Mouse (Mus musculus): ENCODE results near the gene Lrp5. TPM values are rescaled to one million over a fixed set of nuclear protein-coding genes. Genes with fewer than 3 reads are reported as not detected.
"Not testable (repeated sequence)": the region's sequence is repeated elsewhere in the genome, so short reads cannot be mapped to it uniquely, and the experiment has no call there.

Lrp5 gene
- total and polyA plus RNA-seq, 3 experiments, result 92.7 to 111 (median 103) TPM

- DNase-seq, result no peak
Observed at GRCm38 (mm10) chr19:3612534-3613273, 73.7 kb downstream of the Lrp5 start.

DNA sequence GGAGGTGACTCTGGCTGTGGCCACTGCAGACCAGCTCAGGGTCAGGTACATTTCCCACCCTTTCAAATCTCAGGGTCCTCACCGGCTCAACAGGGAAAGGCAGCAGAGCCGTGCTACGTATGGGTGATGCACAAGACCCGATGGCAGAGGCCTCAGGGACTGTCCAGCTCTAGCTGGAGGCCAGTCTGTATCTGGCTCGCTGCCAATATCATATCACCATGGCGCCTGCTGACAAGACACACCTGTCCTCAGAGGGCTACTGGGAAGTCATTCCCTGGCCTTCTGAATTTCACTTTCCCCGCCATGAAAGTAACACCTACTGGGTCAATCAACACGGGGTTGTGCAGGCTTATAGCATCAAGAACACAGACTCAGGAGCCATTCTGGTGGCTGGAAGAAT, 74.6 kb downstream of the Lrp5 start:
- no peak for DNase-seq

GRCm38 (mm10) chr19:3610886-3611285, 75.5 kb downstream of the Lrp5 start:
- peak; percentile 81 for DNase-seq

GRCm38 (mm10) chr19:3609826-3610225, 76.5 kb downstream of the Lrp5 start:
- DNase-seq, result no peak

GRCm38 (mm10) chr19:3594316-3594715, 92.0 kb downstream of the Lrp5 start:
- peak; percentile 73 for DNase-seq

DNA sequence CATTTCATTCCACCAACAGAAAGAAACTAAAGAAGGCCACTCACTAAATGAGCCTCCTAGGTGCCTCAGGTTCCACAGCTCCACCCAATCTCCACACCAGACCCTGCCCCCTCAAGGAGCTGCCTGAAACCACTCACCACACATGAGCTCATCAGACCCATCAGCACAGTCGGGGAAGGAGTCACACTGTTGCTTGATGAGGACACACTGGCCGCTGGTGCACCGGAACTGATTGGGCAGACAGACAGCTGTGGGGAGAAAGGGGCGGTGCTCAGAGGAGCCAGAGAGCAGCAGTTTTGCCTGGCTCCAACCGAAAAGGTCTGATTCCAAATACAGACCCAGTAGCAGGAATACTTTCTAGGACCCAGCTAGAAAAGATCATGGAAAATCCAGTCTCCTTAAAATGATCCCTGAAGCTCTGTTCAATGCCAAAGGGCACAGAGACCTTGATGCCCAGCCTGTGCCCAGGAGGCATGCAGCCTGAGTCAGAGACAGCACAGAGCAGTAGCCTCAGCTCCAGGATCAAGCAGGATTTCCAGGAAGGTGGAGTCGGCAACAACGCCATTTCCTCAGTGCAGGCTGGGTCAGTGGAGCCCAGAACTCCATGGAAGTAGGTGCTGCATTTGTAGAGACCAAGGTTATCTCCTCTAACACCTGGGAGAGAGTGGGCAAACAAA, 92.8 kb downstream of the Lrp5 start:
- DNase-seq, result peak; percentile 81

- DNase-seq, result no peak
Observed at GRCm38 (mm10) chr19:3589968-3590367, 96.4 kb downstream of the Lrp5 start.

GRCm38 (mm10) chr19:3589547-3589946, 96.8 kb downstream of the Lrp5 start:
- no peak for DNase-seq

DNA sequence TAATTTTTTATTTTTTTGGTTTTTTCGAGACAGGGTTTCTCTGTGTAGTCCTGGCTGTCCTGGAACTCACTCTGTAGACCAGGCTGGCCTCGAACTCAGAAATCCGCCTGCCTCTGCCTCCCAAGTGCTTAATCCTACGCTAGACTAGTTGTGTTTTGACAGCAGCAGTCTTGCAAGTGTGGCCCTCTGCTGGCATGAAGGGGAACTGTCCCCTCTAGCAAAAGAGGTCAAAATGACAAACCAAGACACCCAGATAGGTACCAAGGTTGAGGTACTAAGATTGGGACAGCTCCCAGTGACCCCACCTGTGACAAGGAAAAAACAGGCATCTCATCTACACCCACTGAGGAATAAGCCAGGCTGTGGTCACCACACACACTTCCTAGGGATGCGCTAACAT, 98.6 kb downstream of the Lrp5 start:
- not testable (repeated sequence) for DNase-seq

GRCm38 (mm10) chr19:3586540-3586939, 99.8 kb downstream of the Lrp5 start:
- DNase-seq, result peak; percentile 72

GRCm38 (mm10) chr19:3586026-3586425, 100.3 kb downstream of the Lrp5 start:
- no peak for DNase-seq

DNA sequence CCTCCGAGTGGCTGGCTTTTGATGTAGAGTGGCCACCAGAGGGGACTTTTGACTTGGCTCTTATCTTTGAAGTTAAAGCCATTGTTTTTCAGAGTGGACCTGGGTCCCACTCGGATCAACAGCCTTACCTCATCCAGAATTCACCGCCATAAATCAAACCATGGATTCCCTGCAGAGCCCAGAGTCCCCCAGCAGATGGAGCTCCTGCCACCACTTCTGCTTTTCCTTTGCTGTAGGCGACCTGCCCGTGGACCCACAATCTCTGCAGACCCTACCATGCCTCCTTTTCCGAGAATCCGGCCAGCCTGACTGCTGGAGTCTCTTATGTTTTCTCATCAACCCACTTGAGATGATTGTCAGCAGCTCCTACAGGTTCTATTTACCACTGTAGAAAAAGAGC, 105.0 kb downstream of the Lrp5 start:
- DNase-seq, result peak; percentile 68

GRCm38 (mm10) chr19:3577911-3578290, 108.5 kb downstream of the Lrp5 start:
- no peak for DNase-seq

DNA sequence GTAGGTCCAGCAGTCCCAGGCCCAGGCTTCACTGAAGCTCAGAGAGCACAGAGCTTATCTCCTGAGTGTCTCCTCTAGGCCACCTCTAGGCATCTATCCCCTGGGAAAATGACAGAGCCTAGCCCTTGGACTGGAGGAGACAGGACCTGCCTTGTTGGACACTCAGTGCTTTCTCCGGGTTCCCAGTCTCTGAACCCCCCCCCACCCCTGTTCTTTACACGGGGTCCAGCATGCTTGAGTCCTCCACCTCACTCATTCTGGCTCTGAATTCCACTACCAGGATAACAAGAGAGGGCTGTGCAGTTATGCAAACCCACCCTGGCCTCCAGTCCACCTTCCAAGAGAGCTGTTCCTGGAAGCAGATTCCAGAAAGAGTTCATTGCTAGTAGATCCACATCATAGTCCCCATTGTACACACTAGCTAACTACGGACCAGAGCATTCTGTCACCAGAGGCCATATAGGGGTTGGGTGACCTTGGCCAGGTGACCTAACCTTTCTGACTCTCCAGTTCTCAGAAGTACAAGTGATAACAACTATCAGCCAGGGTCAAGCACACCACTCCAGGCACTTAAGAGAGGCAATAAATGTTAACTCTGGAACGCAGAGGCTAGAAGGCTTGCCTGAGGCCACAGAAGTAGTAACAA, 109.0 kb downstream of the Lrp5 start:
- DNase-seq, result no peak

DNA sequence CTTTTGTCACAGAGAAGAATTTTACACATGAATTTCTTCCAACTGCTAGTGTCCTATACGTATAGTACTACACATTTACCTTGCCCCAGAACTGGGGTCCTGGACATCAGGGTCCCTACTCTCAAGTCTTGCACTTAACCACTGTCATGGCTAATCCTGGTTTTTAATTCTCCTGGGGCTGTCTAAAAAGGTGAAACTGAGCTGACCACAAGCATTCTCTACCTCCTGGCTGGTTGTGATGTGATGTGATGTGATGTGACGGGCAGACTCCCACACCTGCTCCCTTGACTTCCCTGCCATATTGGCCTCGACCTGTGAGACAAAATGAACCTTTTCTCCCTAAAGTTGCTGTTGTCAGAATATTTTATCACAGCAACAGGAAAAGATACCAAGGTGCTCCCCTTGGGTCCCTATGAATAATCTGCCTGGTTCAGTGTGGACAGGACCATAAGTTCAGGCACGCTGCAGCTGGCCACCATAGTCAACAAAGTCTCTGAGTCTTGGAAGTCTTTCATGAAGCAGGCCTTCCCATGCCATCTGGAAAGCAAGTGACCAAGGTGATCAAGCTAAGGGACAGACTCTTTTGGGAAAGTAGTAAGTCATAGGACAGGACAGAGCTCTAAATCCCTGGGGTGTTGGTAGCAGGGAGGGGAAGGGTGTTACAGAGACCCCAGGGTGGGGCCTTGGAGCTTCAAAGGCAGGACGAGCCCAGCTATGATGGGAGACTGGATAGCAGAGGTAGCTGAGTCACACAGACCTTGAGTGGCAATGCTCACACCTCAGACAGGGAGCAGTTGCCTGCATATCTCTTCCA, 109.7 kb downstream of the Lrp5 start:
- DNase-seq, result no peak

- DNase-seq, result peak; percentile 99
Observed at GRCm38 (mm10) chr19:3575632-3576384, 110.6 kb downstream of the Lrp5 start, which contains the start of gene Ppp6r3. TSS of gene Ppp6r3 (minus strand) at chr19:3575749.

GRCm38 (mm10) chr19:3575276-3575631, 111.1 kb downstream of the Lrp5 start:
- DNase-seq, result peak; percentile 94

DNA sequence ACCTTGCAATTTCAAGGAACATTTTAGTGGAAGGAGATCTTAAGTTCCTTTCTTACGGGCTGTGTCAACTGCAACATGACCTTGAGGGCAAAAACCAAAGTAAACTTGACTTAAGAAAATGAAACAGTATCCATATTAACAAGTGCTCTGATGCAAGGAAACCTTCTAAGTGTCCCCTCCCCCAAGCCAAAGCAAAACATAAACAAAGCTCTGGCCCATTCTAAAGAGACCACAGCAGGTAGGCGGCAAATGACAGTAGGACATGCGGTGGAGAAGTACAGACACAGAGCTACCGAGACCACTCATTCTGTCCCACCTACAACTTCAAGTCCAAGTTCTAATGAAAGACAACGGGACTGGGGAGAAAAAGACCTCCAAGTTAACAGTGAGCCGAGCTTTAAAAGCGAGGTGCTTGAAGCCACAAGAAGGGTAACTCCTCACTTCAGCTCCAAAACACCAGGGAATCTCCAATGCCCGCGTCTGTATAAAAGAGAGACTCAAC, 111.7 kb downstream of the Lrp5 start:
- no peak for DNase-seq

DNA sequence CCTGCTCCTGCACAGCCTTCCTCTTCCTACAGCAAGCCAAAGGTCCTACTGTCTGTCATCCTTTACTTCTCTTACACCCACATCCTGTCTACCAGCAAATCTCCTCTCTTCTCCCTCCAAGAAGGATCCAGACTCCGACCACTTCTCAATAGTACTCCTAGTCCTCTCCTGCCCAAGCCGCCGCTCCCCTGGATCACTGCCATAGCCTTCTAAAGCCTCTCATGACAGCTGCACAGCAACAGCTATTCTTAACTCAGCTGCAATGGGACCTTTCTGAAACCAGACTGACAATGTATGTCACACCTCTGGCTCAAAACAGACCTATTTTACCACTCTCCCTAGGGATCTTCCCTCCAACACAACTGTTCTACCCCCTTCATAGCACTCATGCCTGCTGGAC, 122.1 kb downstream of the Lrp5 start:
- DNase-seq, result no peak

GRCm38 (mm10) chr19:3562752-3563151, 123.6 kb downstream of the Lrp5 start:
- no peak for DNase-seq

- DNase-seq, result no peak
Observed at GRCm38 (mm10) chr19:3562298-3562697, 124.1 kb downstream of the Lrp5 start.

Measured in adrenal gland, adult 2 months (tissue).